Mouse (Mus musculus) brain, embryonic 14.5 days (tissue): ENCODE data around the gene Serinc4.
"Not testable (repeated sequence)": the region's sequence is repeated elsewhere in the genome, so short reads cannot be mapped to it uniquely, and the experiment has no call there.

Experiments
- CTCF ChIP-seq: fragments of 200-500 bp; IDR thresholded peaks from 2 replicates; pipeline ENCODE4 v1.5.1; 2012; ENCODE audit warnings: inconsistent platforms, mild to moderate bottlenecking, moderate library complexity, borderline replicate concordance; ENCODE audit not compliant: insufficient read depth, insufficient read length; ENCODE audit errors: extremely low read depth
- POLR2A ChIP-seq: fragments of 200-500 bp; IDR thresholded peaks from 2 replicates; pipeline ENCODE4 v1.6.1; 2012; ENCODE audit warnings: mild to moderate bottlenecking, inconsistent platforms, borderline replicate concordance; ENCODE audit not compliant: poor library complexity, insufficient read depth, insufficient read length, severe bottlenecking; ENCODE audit errors: extremely low read depth

- not testable (repeated sequence) for TF ChIP-seq POLR2A, CTCF
Observed at GRCm38 (mm10) chr2:121475306-121475705, 18.7 kb upstream of the Serinc4 start.
